Mouse (Mus musculus) lung, adult 2 months (tissue): ENCODE data around the gene Tfrc. TPM values are rescaled to one million over a fixed set of nuclear protein-coding genes. Genes with fewer than 3 reads are reported as not detected.

Source experiments
- DNase-seq: peaks from one replicate; pipeline ENCODE4 v3.0.0; 2022
- H3K4me1 ChIP-seq: fragments of 200-500 bp; 2 replicates; pipeline ENCODE4 v1.6.1; 2011; ENCODE audit warnings: low read length; ENCODE audit not compliant: control insufficient read depth, insufficient read depth
- H3K4me3 ChIP-seq: fragments of 200-500 bp; replicated peaks from 2 replicates; pipeline ENCODE3; 2011; ENCODE audit warnings: low read depth, mild to moderate bottlenecking, control low read depth, low read length; ENCODE audit errors: extremely low read depth
- CTCF ChIP-seq: fragments of 200-500 bp; IDR thresholded peaks from 2 replicates; pipeline ENCODE4 v1.5.1; 2011; ENCODE audit warnings: mild to moderate bottlenecking, low read length, control low read depth; ENCODE audit not compliant: insufficient read depth
- POLR2A ChIP-seq: fragments of 200-500 bp; IDR thresholded peaks from 2 replicates; pipeline ENCODE4 v1.6.1; 2011; ENCODE audit warnings: low read depth, mild to moderate bottlenecking, control low read depth, low read length, borderline replicate concordance; ENCODE audit errors: extremely low read depth
- WGBS: fragments of 180-500 bp; shearing (Covaris S2); methylation state at CpG from one replicate; pipeline ENCODE4 v1.1.7; 2018; 5-methylcytosine and 5-hydroxymethylcytosine counted together
- polyA plus RNA-seq: library from polyadenylated mRNA; depleted of rRNA; stranded (reverse); fragments of >200 nt; gene quantifications from 2 replicates; pipeline ENCODE4 v1.2.3, GENCODE M21; 2012

Gene Tfrc
- polyA plus RNA-seq, 1 experiment, result 12.8 TPM

DNA sequence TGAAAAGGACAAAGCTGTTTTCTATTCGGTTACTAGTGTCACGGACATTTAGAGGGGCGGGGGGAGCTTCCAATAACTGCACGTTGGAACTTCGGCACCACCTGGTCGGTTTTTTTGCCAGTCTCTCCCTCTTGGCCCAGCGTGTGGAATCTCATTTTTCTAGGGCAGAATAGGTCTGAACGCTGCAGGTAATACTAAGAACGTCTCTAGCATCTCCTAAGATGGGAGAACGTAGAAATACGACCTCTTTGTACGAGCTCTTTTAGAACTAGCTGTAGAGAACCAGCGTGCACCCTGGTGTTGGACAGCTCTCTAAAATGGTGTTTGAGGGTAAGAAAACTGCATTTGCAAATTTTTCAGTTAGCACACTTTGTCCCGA lies 670 bp downstream of the Tfrc start:
- H3K4me3 ChIP-seq, result peak overlapping the region; percentile 94
- TF ChIP-seq CTCF, result no peak
- TF ChIP-seq POLR2A, result no peak
- DNase-seq, result no peak
- WGBS, result 3% methylated on average over 14 of the region's 14 CpGs
- H3K4me1 ChIP-seq, result no peaks in the 10 kb centered on the region

DNA sequence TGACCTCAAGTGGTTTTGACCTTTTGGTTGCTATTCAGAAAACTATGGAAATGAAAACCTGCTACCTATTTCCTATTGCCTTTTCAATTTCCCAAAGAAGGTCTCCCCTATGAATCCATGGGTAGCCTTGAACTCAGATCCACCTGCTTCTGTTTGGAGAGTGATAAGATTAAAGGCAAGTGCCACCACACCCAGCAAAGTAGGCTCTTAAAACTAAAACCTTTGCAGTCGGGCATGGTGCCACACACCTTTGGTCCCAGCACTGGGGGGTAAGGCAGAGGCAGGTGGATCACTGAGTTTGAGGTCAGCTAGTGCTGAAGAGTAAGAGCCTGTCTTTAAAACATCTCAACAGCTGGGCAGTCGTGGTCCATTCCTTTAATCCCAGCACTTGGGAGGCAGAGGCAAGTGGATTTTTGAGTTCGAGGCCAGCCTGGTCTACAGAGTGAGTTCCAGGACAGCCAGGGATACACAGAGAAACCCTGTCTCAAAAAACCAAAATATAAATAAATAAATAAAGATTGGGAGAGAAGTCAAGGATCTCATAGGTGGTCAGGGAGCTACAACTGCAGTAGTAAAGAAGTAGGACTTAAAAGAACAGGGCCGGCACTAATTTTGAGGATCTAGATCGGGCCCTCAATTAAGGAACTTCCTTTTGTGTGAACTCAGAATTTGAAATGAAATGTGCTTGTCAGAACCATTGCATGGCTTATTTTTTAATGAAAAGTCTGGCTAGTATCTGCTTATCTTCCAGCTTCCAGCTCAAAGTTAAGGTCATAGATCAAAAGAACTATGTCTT lies 1.9 kb downstream of the Tfrc start:
- no peak for TF ChIP-seq POLR2A
- TF ChIP-seq CTCF, result no peak
- DNase-seq, result no peak
- H3K4me1 ChIP-seq, result no peaks in the 10 kb centered on the region
- no peak overlapping the region for H3K4me3 ChIP-seq
- WGBS, result 60% methylated on average over 5 of the region's 5 CpGs

DNA sequence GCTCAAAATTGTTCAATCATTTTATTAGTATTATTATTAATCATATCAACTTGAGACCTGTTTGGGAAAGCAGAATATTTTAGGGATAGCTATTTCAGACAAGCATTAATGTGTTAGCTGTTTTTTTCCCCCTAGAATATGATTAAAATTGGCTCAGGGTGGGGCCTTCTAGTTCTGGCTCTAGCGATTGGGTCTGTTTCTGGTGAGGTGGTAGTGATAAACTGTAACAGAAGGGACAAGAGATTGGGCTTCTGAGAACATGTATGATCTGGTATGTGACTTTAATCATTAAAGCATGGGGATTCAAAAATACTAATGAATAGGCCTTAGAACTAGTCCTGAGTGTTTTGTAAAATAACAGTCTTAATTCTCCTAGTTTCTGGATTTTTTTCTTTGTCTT lies 3.3 kb downstream of the Tfrc start:
- no peak overlapping the region for H3K4me3 ChIP-seq
- TF ChIP-seq POLR2A (no peak), CTCF (no peak)
- no peaks in the 10 kb centered on the region for H3K4me1 ChIP-seq
- WGBS, result 56% methylated on average over 1 of the region's 1 CpGs
- DNase-seq, result no peak

DNA sequence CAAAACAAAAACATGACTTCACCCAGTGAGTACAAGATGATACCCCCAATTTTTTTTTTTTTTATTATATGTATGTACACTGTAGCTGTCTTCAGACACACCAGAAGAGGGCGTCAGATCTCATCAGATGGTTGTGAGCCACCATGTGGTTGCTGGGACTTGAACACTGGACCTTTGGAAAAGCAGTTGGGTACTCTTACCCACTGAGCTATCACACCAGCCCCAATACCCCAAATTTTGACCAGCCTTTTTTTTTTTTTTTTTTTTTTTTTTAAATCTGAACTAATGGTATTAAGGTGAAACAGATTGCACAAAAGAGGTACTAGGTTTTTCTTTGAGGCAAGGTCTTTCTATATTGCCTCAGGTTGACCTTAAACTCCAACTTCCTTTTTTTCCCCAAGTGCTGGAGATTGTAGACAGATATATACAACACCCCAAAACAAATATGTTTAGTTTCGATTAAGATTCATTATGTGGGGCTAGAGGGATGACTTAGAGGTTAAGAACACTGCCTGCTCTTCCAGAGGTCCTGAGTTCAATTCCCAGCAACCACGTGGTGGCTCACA lies 4.6 kb downstream of the Tfrc start:
- Histone ChIP-seq H3K4me3 (no peak overlapping the region), H3K4me1 (no peaks in the 10 kb centered on the region)
- 61% methylated on average over 3 of the region's 3 CpGs for WGBS
- TF ChIP-seq CTCF, result no peak
- no peak for TF ChIP-seq POLR2A
- DNase-seq, result no peak

DNA sequence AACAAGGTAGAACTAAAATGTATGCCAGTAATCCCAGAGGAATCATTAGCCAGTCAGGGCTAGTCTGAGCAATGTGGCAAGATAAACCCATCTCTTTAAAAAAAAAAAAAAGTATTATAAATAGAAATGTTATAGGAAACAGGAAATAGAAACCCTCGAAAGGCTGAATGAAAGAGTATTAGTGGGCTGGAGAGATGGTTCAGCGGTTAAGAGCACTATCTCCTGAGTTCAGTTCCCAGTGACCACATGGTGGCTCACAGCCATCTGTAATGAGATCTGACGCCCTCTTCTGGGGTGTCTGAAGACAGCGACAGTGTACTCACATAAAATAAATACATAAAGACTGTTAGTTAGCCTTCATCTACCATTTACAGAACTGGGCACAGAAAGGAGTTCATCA lies 5.3 kb downstream of the Tfrc start:
- 30% methylated on average over 4 of the region's 4 CpGs for WGBS

DNA sequence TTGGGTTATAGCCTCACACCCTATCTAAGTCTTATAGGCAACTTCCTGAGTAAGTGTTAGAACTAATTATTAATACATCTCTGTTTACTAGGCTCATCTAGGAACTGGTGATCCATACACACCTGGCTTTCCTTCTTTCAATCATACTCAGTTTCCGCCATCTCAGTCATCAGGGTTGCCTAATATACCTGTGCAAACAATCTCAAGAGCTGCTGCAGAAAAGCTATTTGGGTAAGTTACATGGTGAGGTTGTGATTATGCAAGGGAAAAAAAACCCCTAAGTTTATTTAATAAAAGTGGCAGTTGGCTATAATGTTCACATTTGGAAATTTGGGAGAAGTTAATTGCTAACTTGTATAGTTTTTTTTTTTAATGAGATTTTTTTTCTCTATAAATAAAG lies 10.2 kb downstream of the Tfrc start:
- WGBS, result 64% methylated on average over 1 of the region's 1 CpGs
- DNase-seq, result no peak
- H3K4me3 ChIP-seq, result no peak overlapping the region
- TF ChIP-seq POLR2A, result no peak
- TF ChIP-seq CTCF, result no peak
- H3K4me1 ChIP-seq, result no peaks in the 10 kb centered on the region

More for the DNA sequence above, 5.3 kb downstream of the Tfrc start:
- no peak for TF ChIP-seq CTCF
- no peak for TF ChIP-seq POLR2A
- Histone ChIP-seq H3K4me1 (no peaks in the 10 kb centered on the region), H3K4me3 (no peak overlapping the region)
- no peak for DNase-seq

DNA sequence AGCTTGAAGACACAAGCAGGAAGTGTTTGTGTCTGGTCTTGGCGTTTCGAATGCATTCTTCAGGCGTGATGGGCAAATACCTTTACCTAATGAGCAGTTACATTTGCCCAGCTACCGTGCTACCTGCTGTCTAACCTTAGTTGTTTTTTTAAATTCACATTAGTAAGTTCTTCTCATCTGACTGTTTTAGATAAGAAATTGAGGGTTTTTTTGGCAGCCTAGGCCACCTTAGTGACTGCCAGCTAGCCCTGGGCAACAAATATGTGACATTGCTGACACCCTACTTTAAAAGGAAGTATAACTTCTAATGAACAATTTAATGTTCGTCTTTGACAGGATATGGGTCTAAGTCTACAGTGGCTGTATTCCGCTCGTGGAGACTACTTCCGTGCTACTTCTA lies 19.4 kb downstream of the Tfrc start:
- 81% methylated on average over 8 of the region's 8 CpGs for WGBS
- Histone ChIP-seq H3K4me3 (no peak overlapping the region), H3K4me1 (no peaks in the 10 kb centered on the region)
- no peak for DNase-seq
- TF ChIP-seq POLR2A, result no peak
- TF ChIP-seq CTCF, result no peak

DNA sequence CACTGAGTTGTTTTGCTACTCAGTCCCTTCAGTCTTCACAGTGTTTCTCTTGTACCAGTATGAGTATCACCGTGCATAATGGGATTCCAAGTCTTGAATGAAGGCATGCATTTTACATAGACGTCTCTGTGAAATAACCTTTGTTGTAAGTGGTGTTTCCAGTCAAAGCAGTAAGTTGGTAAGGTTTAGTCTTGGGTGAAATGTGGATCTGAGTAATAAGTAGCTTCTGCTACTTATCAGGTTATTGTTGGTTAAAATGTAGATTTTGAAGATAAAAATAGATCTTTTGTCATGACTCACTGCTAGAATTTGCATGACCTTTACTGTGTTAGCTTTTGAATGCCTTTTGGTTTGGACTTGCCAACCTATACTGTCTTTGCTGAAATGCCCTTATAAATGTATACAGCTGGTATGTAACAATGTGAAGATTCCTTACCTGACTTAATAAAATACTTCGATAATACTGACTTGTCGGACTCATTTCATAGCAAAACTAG lies 23.7 kb downstream of the Tfrc start:
- TF ChIP-seq POLR2A (no peak), CTCF (no peak)
- H3K4me1 ChIP-seq, result no peaks in the 10 kb centered on the region
- DNase-seq, result no peak
- WGBS, result 88% methylated on average over 4 of the region's 4 CpGs
- no peak overlapping the region for H3K4me3 ChIP-seq

DNA sequence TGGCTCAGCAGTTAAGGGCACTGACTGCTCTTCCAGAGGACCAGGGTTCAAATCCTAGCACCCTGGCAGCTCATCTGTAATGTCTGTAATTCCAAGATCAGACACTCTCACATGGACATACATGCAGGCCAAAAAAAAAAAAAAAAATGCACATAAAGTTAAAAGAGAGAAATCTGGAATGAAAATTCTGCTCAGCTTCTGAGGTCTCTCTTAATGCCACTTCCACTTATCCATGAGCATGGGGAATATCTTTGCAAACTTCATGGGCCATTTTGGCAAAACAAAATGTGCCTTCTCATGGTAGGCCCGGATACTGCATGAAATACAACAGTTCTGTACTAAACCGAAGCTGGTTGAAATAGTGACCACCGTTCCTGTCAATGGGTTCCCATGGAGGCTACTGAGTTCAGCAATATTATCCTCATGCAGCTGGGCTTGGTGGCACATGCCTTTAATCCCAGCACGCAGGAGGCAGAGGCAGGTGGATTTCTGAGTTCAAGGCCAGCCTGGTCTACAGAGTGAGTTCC lies 24.8 kb downstream of the Tfrc start:
- H3K4me3 ChIP-seq, result no peak overlapping the region
- DNase-seq, result no peak
- 92% methylated on average over 4 of the region's 4 CpGs for WGBS
- H3K4me1 ChIP-seq, result no peaks in the 10 kb centered on the region
- TF ChIP-seq CTCF (no peak), POLR2A (no peak)

DNA sequence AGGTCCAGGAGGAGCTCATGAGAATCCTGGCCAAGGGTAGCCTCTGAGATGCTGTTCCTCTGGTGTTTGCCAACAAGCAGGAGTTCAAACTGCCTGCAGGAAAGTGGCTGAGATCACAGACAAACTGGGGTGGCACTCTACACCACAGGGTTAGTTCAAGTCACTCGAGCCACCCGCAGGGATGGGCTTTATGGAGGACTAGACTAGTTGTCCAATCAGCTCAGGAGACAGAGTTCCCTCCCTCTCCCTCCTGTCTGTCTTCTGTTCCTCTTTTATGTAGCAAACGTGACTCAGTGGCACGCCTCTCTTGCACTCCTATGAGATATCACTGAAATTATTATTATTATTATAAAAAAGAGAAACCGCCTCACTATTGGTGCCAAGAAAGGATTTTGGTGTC lies 25.5 kb downstream of the Tfrc start:
- no peak for DNase-seq
- no peak for TF ChIP-seq POLR2A
- H3K4me1 ChIP-seq, result no peaks in the 10 kb centered on the region
- no peak overlapping the region for H3K4me3 ChIP-seq
- 71% methylated on average over 5 of the region's 5 CpGs for WGBS
